Mouse (Mus musculus): ENCODE data around the gene Ntn3. TPM values are rescaled to one million over a fixed set of nuclear protein-coding genes. Genes with fewer than 3 reads are reported as not detected.

Ntn3 gene
- total RNA-seq, 2 experiments from 2014 or later, result 10.8 to 11.0 TPM

DNA sequence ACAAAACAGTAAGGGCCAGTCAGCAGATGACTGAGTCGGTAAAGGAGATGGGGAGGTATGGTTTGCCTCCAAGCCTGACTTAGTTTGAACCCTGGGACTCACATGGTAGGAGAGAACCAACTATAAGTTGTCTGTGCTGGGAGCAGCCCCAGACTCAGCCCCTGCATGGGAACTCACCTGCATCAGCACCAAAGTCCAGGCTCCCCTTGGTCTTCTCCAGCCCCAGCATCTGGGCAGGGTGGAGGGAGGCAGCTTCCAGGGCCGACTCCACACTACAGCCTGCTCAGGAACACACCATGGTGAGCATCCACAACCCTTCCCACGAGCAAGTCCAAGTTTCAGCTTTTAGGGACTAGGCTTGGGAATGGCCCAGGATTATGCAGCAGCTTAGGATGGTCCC is 52.9 kb downstream of the Ntn3 start:
- DNase-seq (ENCODE audit: extremely low spot score in 1 of 2, low spot score in 1 of 2), result no peak

DNA sequence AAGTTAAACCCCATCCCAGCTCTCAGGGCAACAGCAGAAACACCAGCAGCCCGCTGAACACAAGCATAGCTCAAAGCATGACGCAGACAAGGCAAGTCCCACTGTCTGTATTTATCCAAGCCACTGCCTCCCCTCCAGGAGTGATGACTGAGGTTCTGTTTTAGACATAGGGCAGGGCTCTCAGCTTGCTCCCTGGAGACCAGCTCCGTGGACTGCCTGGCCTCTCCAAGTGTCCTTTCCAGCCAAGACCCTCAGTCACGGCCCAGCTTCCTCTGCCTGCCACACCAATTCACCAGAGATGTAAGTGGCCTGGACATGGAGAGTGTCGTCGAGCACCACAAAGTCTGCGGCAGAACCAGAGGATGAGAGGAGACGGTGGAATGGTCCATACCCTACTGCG is 53.6 kb downstream of the Ntn3 start:
- no peak for DNase-seq (ENCODE audit: extremely low spot score in 1 of 2, low spot score in 1 of 2)

DNA sequence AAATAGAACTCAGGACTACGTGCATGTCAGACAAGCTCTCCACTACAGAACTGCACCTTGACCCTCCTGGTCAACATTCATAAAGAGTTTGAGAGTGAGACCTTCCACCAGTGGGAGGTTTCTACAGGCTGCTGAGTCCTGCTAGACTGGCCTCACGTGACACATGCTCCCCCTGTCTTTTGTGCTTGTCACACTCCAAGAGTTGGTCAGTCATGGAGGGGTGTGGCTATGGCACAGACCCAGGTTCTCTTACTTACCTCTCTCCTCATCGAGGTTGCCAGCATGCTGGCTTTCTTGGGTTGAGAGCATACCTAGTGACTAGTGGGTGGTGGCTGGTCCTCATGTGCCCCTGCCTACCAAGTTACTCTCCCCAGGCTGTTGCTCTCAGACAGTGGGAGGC is 54.9 kb downstream of the Ntn3 start:
- no peak for DNase-seq (ENCODE audit: extremely low spot score in 1 of 2, low spot score in 1 of 2)

Small RNAs within 50 kb of the gene (microRNA-seq; reads per million reads assigned to microRNA genes)
- gene Mir5134, result 1.8 to 3.3 reads per million in 2 experiments
- gene Mir6965, result 0 to 0.18 reads per million in 2 experiments

Other genes with a start within 250 kb of the Ntn3 start
- gene Prss30, start 229.0 kb downstream of the Ntn3 start, total RNA-seq (2021), result under 1 TPM in 1 of 2 experiments, not detected in 1; 0.23 TPM
- not detected for gene Prss22, start 211.4 kb downstream of the Ntn3 start, total RNA-seq (2021)
- gene Prss27, start 171.4 kb downstream of the Ntn3 start, total RNA-seq (2021), result not detected
- 10 to 100 TPM; 30.7 to 34.9 TPM for gene Kctd5, start 136.0 kb downstream of the Ntn3 start, total RNA-seq (2021)
- gene Pdpk1, start 58.6 kb downstream of the Ntn3 start, total RNA-seq (2021), result 100 to 1,000 TPM; 102 to 108 TPM
- gene Amdhd2, start 45.8 kb downstream of the Ntn3 start, total RNA-seq (2021), result 10 to 100 TPM; 36.3 to 38.4 TPM
- gene Atp6v0c, start 39.8 kb downstream of the Ntn3 start, total RNA-seq (2021), result 1,000 to 10,000 TPM; 1,231 to 1,342 TPM
- gene Tbc1d24, start 4.0 kb downstream of the Ntn3 start, total RNA-seq (2021), result 10 to 100 TPM; 60.1 to 64.2 TPM
- gene Tedc2, start 11.3 kb upstream of the Ntn3 start, total RNA-seq (2021), result 10 to 100 TPM in 1 of 2 experiments, 1 to 10 TPM in 1; 8.4 to 10.0 TPM
- gene Ccnf, start 42.0 kb upstream of the Ntn3 start, total RNA-seq (2021), result 1 to 10 TPM; 4.1 to 6.6 TPM
- gene Abca17, start 141.5 kb upstream of the Ntn3 start, total RNA-seq (2021), result 1 to 10 TPM in 1 of 2 experiments, under 1 TPM in 1; 0.47 to 1.2 TPM
- gene Abca3, start 142.4 kb upstream of the Ntn3 start, total RNA-seq (2021), result 10 to 100 TPM; 70.7 to 75.2 TPM
- gene Rnps1, start 205.0 kb upstream of the Ntn3 start, total RNA-seq (2021), result 100 to 1,000 TPM; 117 to 120 TPM
- gene Eci1, start 217.1 kb upstream of the Ntn3 start, total RNA-seq (2021), result 10 to 100 TPM; 23.3 to 26.9 TPM
- gene Dnase1l2, start 233.6 kb upstream of the Ntn3 start, total RNA-seq (2021), result 1 to 10 TPM; 6.0 to 7.8 TPM

All from layer of hippocampus, postnatal 25 days (tissue).